Mouse (Mus musculus): ENCODE data around the gene Dntt.

The Dntt gene

GRCm38 (mm10) chr19:41053530-41053929, 24.5 kb downstream of the Dntt start:
- peak; percentile 30 for DNase-seq (ENCODE audit: low read depth, low spot score)

- no peak for DNase-seq (ENCODE audit: low read depth, low spot score)
Observed at GRCm38 (mm10) chr19:41054702-41055101, 25.6 kb downstream of the Dntt start.

- DNase-seq (ENCODE audit: low read depth, low spot score) = peak; percentile 94
Observed at GRCm38 (mm10) chr19:41071500-41071899, 42.4 kb downstream of the Dntt start.

GRCm38 (mm10) chr19:41073746-41074455, 44.8 kb downstream of the Dntt start:
- no peak for DNase-seq (ENCODE audit: low read depth, low spot score)

GRCm38 (mm10) chr19:41076906-41077305, 47.8 kb downstream of the Dntt start, which contains the start of gene Opalin:
Gene Opalin (minus strand): TSS chr19:41077113.
- DNase-seq (ENCODE audit: low read depth, low spot score) = no peak

GRCm38 (mm10) chr19:41081589-41081988, 52.5 kb downstream of the Dntt start:
- DNase-seq (ENCODE audit: low read depth, low spot score) = peak; percentile 22

- DNase-seq (ENCODE audit: low read depth, low spot score) = no peak
Observed at GRCm38 (mm10) chr19:41083646-41084045, 54.6 kb downstream of the Dntt start.

GRCm38 (mm10) chr19:41086289-41086688, 57.2 kb downstream of the Dntt start:
- no peak for DNase-seq (ENCODE audit: low read depth, low spot score)

- DNase-seq (ENCODE audit: low read depth, low spot score) = peak; percentile 83
Observed at GRCm38 (mm10) chr19:41086700-41087099, 57.6 kb downstream of the Dntt start.

- DNase-seq (ENCODE audit: low read depth, low spot score) = no peak
Observed at GRCm38 (mm10) chr19:41087901-41088300, 58.8 kb downstream of the Dntt start.

GRCm38 (mm10) chr19:41088491-41088890, 59.4 kb downstream of the Dntt start:
- DNase-seq (ENCODE audit: low read depth, low spot score) = no peak

- DNase-seq (ENCODE audit: low read depth, low spot score) = peak; percentile 79
Observed at GRCm38 (mm10) chr19:41089833-41090232, 60.8 kb downstream of the Dntt start.

GRCm38 (mm10) chr19:41091901-41092300, 62.8 kb downstream of the Dntt start:
- DNase-seq (ENCODE audit: low read depth, low spot score) = no peak

- no peak for DNase-seq (ENCODE audit: low read depth, low spot score)
Observed at GRCm38 (mm10) chr19:41097038-41097437, 68.0 kb downstream of the Dntt start.

- DNase-seq (ENCODE audit: low read depth, low spot score) = no peak
Observed at GRCm38 (mm10) chr19:41100863-41101262, 71.8 kb downstream of the Dntt start.

- DNase-seq (ENCODE audit: low read depth, low spot score) = no peak
Observed at GRCm38 (mm10) chr19:41101390-41101789, 72.3 kb downstream of the Dntt start.

- DNase-seq (ENCODE audit: low read depth, low spot score) = peak; percentile 65
Observed at GRCm38 (mm10) chr19:41104922-41105321, 75.8 kb downstream of the Dntt start.

- DNase-seq (ENCODE audit: low read depth, low spot score) = no peak
Observed at GRCm38 (mm10) chr19:41107530-41107929, 78.5 kb downstream of the Dntt start.

GRCm38 (mm10) chr19:41108666-41109065, 79.6 kb downstream of the Dntt start:
- no peak for DNase-seq (ENCODE audit: low read depth, low spot score)

All from mesoderm, embryonic 11.5 days (tissue).